Mouse (Mus musculus) E14TG2a.4 (cell line): ENCODE results near the gene Sgsm1.

ENCODE experiments used
- CTCF ChIP-seq: conservative IDR thresholded peaks from 2 replicates; pipeline ENCODE4 v1.5.1; 2014; ENCODE audit warnings: low read length
- POU5F1 ChIP-seq: IDR thresholded peaks from 2 replicates; pipeline ENCODE4 v1.6.1; 2014; ENCODE audit warnings: low read length, borderline replicate concordance

DNA sequence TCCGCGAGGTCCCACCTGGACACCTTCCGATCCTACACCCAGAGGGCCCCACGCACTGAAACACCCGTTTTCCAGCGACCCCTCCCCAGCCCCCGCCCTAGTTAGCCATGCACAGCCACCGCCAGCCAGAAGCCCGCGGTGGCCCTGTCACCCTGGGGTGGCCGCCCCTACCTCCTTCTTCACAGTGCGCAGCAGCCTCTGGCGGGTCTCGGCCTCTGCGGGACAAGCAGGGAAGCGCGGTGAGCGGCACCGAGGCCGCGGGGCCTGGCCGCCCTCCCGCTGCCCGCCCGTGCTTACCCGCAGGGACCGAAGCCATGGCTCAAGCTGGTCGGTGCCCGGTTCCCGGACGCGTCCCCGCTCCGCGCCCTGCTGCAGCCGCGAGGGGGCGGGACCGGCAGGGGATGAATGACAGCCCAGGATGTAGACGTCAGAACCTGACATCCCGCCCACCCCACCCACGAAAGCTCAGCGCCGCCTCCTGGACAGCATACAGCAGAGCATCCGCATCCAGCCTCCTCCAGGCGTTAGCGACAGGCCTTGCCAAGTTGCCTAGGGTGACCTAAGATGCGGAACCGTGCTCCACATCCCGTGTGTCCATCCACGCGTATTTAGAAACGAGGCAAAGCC, at the start of gene Sgsm1:
- TF ChIP-seq CTCF (peak; percentile 31), POU5F1 (no peak)
